Mouse (Mus musculus) heart, embryonic 14.5 days (tissue): ENCODE measurements around the gene Vps13d. TPM values are rescaled to one million over a fixed set of nuclear protein-coding genes. Genes with fewer than 3 reads are reported as not detected.
A peak's percentile ranks its signal among the peaks of the same experiment; 100 is the strongest.

Experiments
- ATAC-seq: fragments of 200-750 bp; cut with Nextera tagmentation; 2 replicates; pipeline ENCODE4 v1.8.0; 2017; ENCODE audit warnings: low read depth, moderate TSS enrichment; ENCODE audit not compliant: insufficient number of reproducible peaks, insufficient read depth, low FRiP score
- H3K27ac ChIP-seq, 2 experiments: fragments of 200-500 bp in 1 of 2; fragments of 300-500 bp in 1 of 2; sonication (generic) in 1 of 2; replicated peaks in 1 of 2; 2 replicates each; pipeline ENCODE4 v1.5.1; 2012 to 2014; ENCODE audit warnings: low read depth in 2 of 2, low read length in 2 of 2, control low read depth in 1 of 2, mild to moderate bottlenecking in 1 of 2, mixed read lengths in 1 of 2; ENCODE audit not compliant: control insufficient read depth in 1 of 2, insufficient read depth in 1 of 2
- H3K27me3 ChIP-seq: fragments of 300-500 bp; sonication (generic); 2 replicates; pipeline ENCODE4 v1.6.1; 2014; ENCODE audit warnings: mild to moderate bottlenecking, low read length, control low read depth; ENCODE audit not compliant: control insufficient read depth, insufficient read depth
- H3K36me3 ChIP-seq: fragments of 300-500 bp; sonication (generic); 2 replicates; pipeline ENCODE4 v1.6.1; 2014; ENCODE audit warnings: mild to moderate bottlenecking, control low read depth, low read length, mixed read lengths; ENCODE audit not compliant: control insufficient read depth, insufficient read depth
- H3K4me1 ChIP-seq, 2 experiments: fragments of 200-500 bp in 1 of 2; fragments of 300-500 bp in 1 of 2; sonication (generic) in 1 of 2; 2 replicates each; pipeline ENCODE4 v1.6.1; 2012 to 2014; ENCODE audit warnings: low read length in 2 of 2, control low read depth in 1 of 2, mixed read lengths in 1 of 2; ENCODE audit not compliant: control insufficient read depth in 2 of 2, insufficient read depth in 2 of 2
- H3K4me2 ChIP-seq: fragments of 300-500 bp; sonication (generic); 2 replicates; pipeline ENCODE4 v1.6.1; 2014; ENCODE audit warnings: mild to moderate bottlenecking, low read length
- H3K4me3 ChIP-seq, 2 experiments: fragments of 200-500 bp in 1 of 2; fragments of 300-500 bp in 1 of 2; sonication (generic) in 1 of 2; 2 replicates each; pipeline ENCODE4 v1.5.1; 2012 to 2014; ENCODE audit warnings: low read length in 2 of 2, mild to moderate bottlenecking in 2 of 2, control low read depth in 1 of 2, low read depth in 1 of 2, moderate library complexity in 1 of 2; ENCODE audit not compliant: control insufficient read depth in 1 of 2, insufficient read depth in 1 of 2
- H3K9ac ChIP-seq: fragments of 300-500 bp; sonication (generic); 2 replicates; pipeline ENCODE4 v1.6.1; 2014; ENCODE audit warnings: mild to moderate bottlenecking, low read length
- H3K9me3 ChIP-seq: fragments of 300-500 bp; sonication (generic); 2 replicates; pipeline ENCODE4 v1.6.1; 2016; ENCODE audit warnings: low read length, control low read depth; ENCODE audit not compliant: control insufficient read depth
- WGBS: fragments of 180-500 bp; shearing (Covaris S2); extraction: QIAGEN DNeasy Blood & Tissue Kit; methylation state at CpG from one replicate; pipeline ENCODE4 v1.1.7; 2014; 5-methylcytosine and 5-hydroxymethylcytosine counted together
- polyA plus RNA-seq: library from polyadenylated mRNA; unstranded; fragments of >200 nt; fragmentation: Nextera tagmentation; extraction: Ambion mirVana; gene quantifications from 2 replicates; pipeline ENCODE4 v1.2.1, GENCODE M21; 2014

Vps13d gene
- polyA plus RNA-seq, 1 experiment from 2014 or later, result 11.9 TPM

DNA sequence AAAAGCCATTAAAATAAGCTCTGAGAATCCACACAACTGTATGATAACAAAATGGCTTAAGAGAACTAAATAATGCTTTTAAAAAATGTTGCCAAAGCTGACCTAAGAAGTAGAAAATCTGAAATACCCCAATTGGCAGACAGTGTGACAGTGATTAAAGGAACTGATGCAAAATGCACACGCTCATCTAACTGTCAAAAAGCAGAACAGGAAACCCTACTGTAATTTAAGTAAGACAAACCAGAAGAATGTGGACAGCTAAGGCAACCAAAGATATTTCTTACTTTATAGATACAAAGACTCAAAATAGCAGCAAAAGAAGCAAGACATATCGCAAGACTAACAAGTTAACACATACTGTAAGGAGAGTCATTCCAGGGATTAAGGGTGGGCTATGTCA lies 223.8 kb downstream of the Vps13d start:
- Histone ChIP-seq H3K9me3 (no peaks in the 10 kb centered on the region), H3K9ac (no peak overlapping the region), H3K4me2 (no peak overlapping the region), H3K27ac (no peak overlapping the region), H3K27me3 (no peaks in the 10 kb centered on the region), H3K4me3 (no peak overlapping the region), H3K36me3 (peaks cover 28% of the 10 kb centered on the region), H3K4me1 (peaks cover 4 to 7% of the 10 kb centered on the region in 2 experiments; a peak in 1 of 4 replicates)
- WGBS, result 80% methylated on average over 2 of the region's 2 CpGs
- ATAC-seq, result no peak

DNA sequence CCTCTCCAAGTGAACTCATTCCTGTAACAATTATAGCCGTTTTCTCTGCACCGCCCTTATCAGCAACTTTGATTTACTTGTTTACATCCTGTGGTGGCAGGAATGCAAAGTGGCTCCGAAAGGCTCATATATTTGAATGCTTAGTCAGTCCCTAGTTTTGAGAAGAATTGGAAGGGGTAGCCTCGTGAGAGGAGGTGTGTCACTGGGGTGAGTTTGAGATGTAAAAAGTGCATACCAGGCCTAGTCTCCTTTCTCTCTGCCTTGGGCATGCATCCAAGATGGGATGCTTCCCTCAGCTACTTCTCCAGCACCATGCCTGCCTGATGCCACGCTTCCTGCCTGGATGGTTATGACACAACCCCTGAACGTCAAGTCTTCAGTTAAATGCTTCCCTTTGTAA lies 225.8 kb downstream of the Vps13d start:
- Histone ChIP-seq H3K4me3 (no peak overlapping the region), H3K9ac (no peak overlapping the region), H3K27ac (no peak overlapping the region), H3K36me3 (peaks cover 16% of the 10 kb centered on the region), H3K4me1 (peaks cover 4 to 7% of the 10 kb centered on the region in 2 experiments; a peak in 3 of 4 replicates), H3K9me3 (no peaks in the 10 kb centered on the region), H3K27me3 (no peaks in the 10 kb centered on the region), H3K4me2 (no peak overlapping the region)
- no peak for ATAC-seq
- 33% methylated on average over 6 of the region's 6 CpGs for WGBS

DNA sequence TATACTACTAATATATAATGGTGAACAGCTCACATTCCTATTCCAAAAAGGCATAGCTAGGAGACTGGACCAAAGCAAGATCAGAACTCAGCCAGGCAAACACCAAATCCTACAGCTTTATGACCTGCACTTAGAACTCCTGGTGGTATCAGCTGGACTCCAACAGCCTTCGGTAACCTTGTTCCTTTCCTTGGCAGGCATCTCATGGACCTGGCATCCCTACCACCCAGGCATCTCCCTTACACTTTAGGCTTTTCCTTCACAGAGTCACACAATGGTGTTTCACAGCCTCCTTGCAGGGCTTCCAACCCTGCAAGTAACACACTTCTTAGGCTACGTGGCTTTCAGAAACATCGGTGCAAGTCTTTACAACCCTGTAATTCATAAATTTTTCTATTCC lies 226.4 kb downstream of the Vps13d start:
- H3K4me3 ChIP-seq, result no peak overlapping the region
- no peak overlapping the region for H3K9ac ChIP-seq
- H3K27me3 ChIP-seq, result no peaks in the 10 kb centered on the region
- ATAC-seq, result no peak
- H3K36me3 ChIP-seq, result peaks cover 11% of the 10 kb centered on the region
- H3K9me3 ChIP-seq, result no peaks in the 10 kb centered on the region
- 90% methylated on average over 3 of the region's 3 CpGs for WGBS
- H3K4me2 ChIP-seq, result no peak overlapping the region
- H3K27ac ChIP-seq, result no peak overlapping the region
- peaks cover 4 to 7% of the 10 kb centered on the region in 2 experiments; a peak in 3 of 4 replicates for H3K4me1 ChIP-seq

DNA sequence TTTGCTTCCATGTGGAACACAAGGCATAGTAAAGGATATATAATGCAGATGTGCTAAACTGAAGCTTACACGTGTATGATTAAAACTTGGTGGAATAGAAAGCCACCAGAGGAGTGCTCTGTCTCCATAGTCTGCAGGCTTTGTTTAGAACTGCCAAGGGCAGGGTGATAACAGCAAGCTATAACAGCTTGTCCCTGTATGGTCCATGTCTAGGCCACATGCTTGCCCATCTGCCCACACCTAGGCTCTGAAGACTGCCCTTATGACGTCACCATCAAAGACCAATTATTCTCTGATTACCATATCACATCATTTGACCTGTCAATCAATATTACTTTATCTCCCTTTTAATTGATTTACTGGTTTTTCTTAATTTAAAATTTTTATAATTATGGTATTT lies 229.6 kb downstream of the Vps13d start:
- Histone ChIP-seq H3K4me2 (no peak overlapping the region), H3K4me1 (peaks cover 6 to 11% of the 10 kb centered on the region in 2 experiments; a peak in 3 of 4 replicates), H3K4me3 (no peak overlapping the region), H3K27ac (no peak overlapping the region), H3K36me3 (0 out of 2 replicates have a peak, but pooled peaks cover 2% of the 10 kb centered on the region), H3K9ac (no peak overlapping the region), H3K27me3 (no peaks in the 10 kb centered on the region), H3K9me3 (no peaks in the 10 kb centered on the region)
- no peak for ATAC-seq
- WGBS, result 39% methylated on average over 2 of the region's 2 CpGs

DNA sequence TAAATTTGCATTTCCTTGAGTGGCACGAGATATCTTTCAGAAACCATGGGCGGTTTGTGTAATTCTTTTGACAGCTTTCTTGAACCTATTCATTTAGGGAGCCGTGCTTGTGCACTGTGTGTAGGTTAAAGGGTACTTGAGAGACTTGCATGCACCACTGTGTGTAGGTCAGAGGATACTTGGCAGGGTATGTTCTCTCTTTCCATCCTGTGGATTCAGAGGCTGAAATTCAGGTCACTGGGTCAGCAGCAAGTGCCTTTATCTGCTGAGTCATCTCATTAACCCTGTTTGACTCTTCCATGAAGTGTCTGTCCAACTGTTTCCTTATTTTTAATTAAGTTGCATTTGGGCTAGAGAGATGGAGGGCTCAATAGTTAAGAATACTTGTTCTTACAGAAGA lies 233.1 kb downstream of the Vps13d start:
- Histone ChIP-seq H3K4me3 (no peak overlapping the region), H3K9me3 (no peaks in the 10 kb centered on the region), H3K9ac (no peak overlapping the region), H3K36me3 (no peaks in the 10 kb centered on the region), H3K27ac (no peak overlapping the region), H3K4me2 (no peak overlapping the region), H3K27me3 (no peaks in the 10 kb centered on the region), H3K4me1 (peaks cover 2 to 3% of the 10 kb centered on the region in 2 experiments; a peak in 2 of 4 replicates)
- WGBS, result 87% methylated on average over 3 of the region's 3 CpGs
- no peak for ATAC-seq

DNA sequence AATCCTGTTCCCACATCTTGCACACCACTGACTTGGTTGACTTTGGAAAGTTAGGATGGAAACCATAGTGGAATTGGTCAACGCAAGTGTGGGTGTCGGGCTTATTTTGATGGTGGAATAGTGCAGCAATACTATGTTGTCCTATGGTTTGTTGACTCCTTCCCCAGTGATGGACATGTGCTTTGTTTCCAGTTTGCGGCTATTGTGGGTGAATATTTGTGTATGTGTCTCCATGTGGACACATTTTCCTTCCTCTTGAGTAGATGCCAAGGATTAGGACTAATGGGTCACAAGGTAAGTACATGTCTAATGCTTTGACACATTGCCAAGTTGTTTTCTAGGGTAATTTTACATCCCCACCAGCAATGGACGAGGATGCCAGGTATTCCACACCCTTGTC lies 233.6 kb downstream of the Vps13d start:
- Histone ChIP-seq H3K9ac (no peak overlapping the region), H3K27me3 (no peaks in the 10 kb centered on the region), H3K4me1 (peaks cover 2 to 3% of the 10 kb centered on the region in 2 experiments; a peak in 2 of 4 replicates), H3K27ac (no peak overlapping the region), H3K4me2 (no peak overlapping the region), H3K9me3 (no peaks in the 10 kb centered on the region), H3K4me3 (no peak overlapping the region), H3K36me3 (no peaks in the 10 kb centered on the region)
- ATAC-seq, result no peak
- WGBS, result 86% methylated on average over 4 of the region's 4 CpGs

DNA sequence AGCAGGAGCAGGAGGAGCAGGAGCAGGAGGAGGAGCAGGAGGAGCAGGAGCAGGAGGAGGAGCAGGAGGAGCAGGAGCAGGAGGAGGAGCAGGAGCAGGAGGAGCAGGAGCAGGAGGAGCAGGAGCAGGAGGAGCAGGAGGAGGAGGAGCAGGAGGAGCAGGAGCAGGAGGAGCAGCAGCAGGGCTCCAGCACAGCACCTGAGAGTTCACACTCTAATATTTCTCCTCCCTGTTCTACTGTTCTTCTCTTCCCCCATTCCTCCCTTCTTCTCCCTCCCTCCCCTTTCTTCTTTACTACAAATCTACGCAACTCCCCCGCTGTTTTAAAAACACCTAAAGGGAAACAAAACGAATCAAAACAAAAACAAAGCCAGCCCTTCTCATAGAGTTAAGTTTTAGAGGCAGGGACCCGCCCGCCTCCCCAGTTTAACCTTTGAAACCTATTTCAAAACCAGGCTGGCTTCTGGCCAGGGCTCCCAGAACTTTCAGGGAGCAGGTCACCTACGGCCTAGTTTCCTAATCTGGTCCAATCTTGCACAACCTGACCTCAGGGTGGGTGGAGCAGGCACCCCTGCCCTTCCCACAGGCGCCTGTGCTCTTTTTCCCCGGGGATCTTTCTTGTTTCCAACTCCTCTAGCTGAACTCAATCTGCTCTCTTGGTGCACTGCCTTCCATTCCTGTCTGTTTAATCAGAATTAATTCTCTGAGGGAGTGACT lies 234.5 kb downstream of the Vps13d start:
- peak overlapping the region in 1 of 2 experiments; percentile 38; a peak in 1 of 4 replicates for H3K27ac ChIP-seq
- H3K4me1 ChIP-seq, result peaks cover 2 to 3% of the 10 kb centered on the region in 2 experiments; a peak in 2 of 4 replicates
- no peak for ATAC-seq
- H3K27me3 ChIP-seq, result no peaks in the 10 kb centered on the region
- no peak overlapping the region for H3K4me2 ChIP-seq
- no peak overlapping the region; the same call in 1 of the 2 replicates for H3K9ac ChIP-seq
- no peaks in the 10 kb centered on the region for H3K9me3 ChIP-seq
- H3K36me3 ChIP-seq, result no peaks in the 10 kb centered on the region
- H3K4me3 ChIP-seq, result no peak overlapping the region
- WGBS, result 51% methylated on average over 8 of the region's 8 CpGs
